Mouse (Mus musculus) gastrocnemius, postnatal 36 days (tissue): ENCODE measurements around the gene Grap. TPM values are rescaled to one million over a fixed set of nuclear protein-coding genes. Genes with fewer than 3 reads are reported as not detected.
A peak's percentile ranks its signal among the peaks of the same experiment; 100 is the strongest.

ENCODE experiments used
- DNase-seq, 2 experiments: peaks; one replicate each; pipeline ENCODE4 v3.0.0; 2022
- intact Hi-C: fragments of 180-260 bp; cut with DNase I; formaldehyde crosslinking; loops from one replicate; pipeline ENCODE4 v1.15.1; 2025
- total RNA-seq, 2 experiments: library from RNA; stranded (reverse); gene quantifications; 2 replicates each; pipeline ENCODE4 v1.2.3; 2021

Grap gene
- total RNA-seq, 2 experiments from 2014 or later, result 4.4 to 5.5 TPM

GRCm38 (mm10) chr11:61714346-61715117 lies 61.5 kb downstream of the Grap start:
- intact Hi-C loops, result loop anchor here (1.0 to 5.0 kb wide), 2 partner anchors 48 to 297 kb away; no protein-coding TSS in a partner anchor
- peak; percentile 37 to 63 for DNase-seq

GRCm38 (mm10) chr11:61715130-61715529 lies 62.1 kb downstream of the Grap start:
- intact Hi-C loops, result loop anchor here (5.0 kb wide), 1 partner anchor 298 kb away; no protein-coding TSS in a partner anchor
- no peak for DNase-seq

GRCm38 (mm10) chr11:61717990-61718389 lies 64.9 kb downstream of the Grap start:
- DNase-seq, result no peak
- intact Hi-C loops, result loop anchor here (5.0 kb wide), 1 partner anchor 301 kb away; no protein-coding TSS in a partner anchor

GRCm38 (mm10) chr11:61719387-61719786 lies 66.3 kb downstream of the Grap start:
- intact Hi-C loops, result loop anchor here (5.0 kb wide), 1 partner anchor 302 kb away; no protein-coding TSS in a partner anchor
- no peak for DNase-seq

GRCm38 (mm10) chr11:61719826-61720225 lies 66.8 kb downstream of the Grap start:
- intact Hi-C loops, result loop anchor here (5.0 kb wide), 2 partner anchors 208 to 303 kb away; no protein-coding TSS in a partner anchor
- DNase-seq, result no peak

GRCm38 (mm10) chr11:61720636-61721035 lies 67.6 kb downstream of the Grap start, which contains the start of gene Slc5a10:
Gene Slc5a10, minus strand, starts transcription at chr11:61720826.
- DNase-seq, result no peak
- intact Hi-C loops, result loop anchor here (5.0 kb wide), 1 partner anchor 208 kb away; no protein-coding TSS in a partner anchor

- intact Hi-C loops, result loop anchor here (5.0 kb wide), 1 partner anchor 210 kb away; no protein-coding TSS in a partner anchor
- no peak for DNase-seq
Measured at GRCm38 (mm10) chr11:61722077-61722476, 69.0 kb downstream of the Grap start.

Other genes starting within 250 kb of the Grap start
- gene Rnf112, start 199.1 kb upstream of the Grap start, total RNA-seq, result under 1 TPM; 0.07 to 0.23 TPM
- 10 to 100 TPM; 26.7 to 34.9 TPM for gene Mfap4, start 167.8 kb upstream of the Grap start, total RNA-seq
- 1 to 10 TPM; 2.6 to 3.8 TPM for gene Mapk7, start 158.9 kb upstream of the Grap start, total RNA-seq
- gene B9d1, start 148.1 kb upstream of the Grap start, total RNA-seq, result 1 to 10 TPM; 3.9 to 5.2 TPM
- gene Epn2, start 73.6 kb upstream of the Grap start, total RNA-seq, result 10 to 100 TPM; 13.9 to 20.4 TPM
- gene Fam83g, start 30.8 kb downstream of the Grap start, total RNA-seq, result under 1 TPM; 0.12 to 0.18 TPM
- gene Slc5a10, start 67.6 kb downstream of the Grap start, total RNA-seq, result not detected
- gene Prpsap2, start 108.8 kb downstream of the Grap start, total RNA-seq, result 1 to 10 TPM; 3.0 to 4.6 TPM
- gene Ulk2, start 201.8 kb downstream of the Grap start, total RNA-seq, result 10 to 100 TPM; 71.9 to 73.6 TPM